Mouse (Mus musculus): ENCODE measurements around the gene Gstp1. TPM values are rescaled to one million over a fixed set of nuclear protein-coding genes. Genes with fewer than 3 reads are reported as not detected.

The Gstp1 gene
- polyA plus RNA-seq (2015; fragmentation: Nextera tagmentation; extraction: Ambion mirVana): 441 and 464 TPM in 2 replicates

- 0% methylated on average over 26 of the region's 26 CpGs for WGBS
- H3K4me3 ChIP-seq (replicated peaks; ENCODE audit: low read depth, low read length): peak within 1 kb of the TSS; percentile 47
- TF ChIP-seq CTCF (IDR thresholded peaks at IDR 0.05; ENCODE audit: low read depth): peak; percentile 54
Measured at GRCm38 (mm10) chr19:4037788-4038232, at the start of gene Gstp1. Gene Gstp1, minus strand, starts transcription at chr19:4037985.

GRCm38 (mm10) chr19:4087090-4087489 is 49.3 kb upstream of the Gstp1 start:
- Histone ChIP-seq H3K36me3 (ENCODE audit: insufficient read depth, low read length) (no peaks in the 10 kb centered on the region), H3K4me1 (replicated peaks; ENCODE audit: insufficient read depth, low read length) (no peaks in the 10 kb centered on the region), H3K4me3 (replicated peaks; ENCODE audit: low read depth, low read length) (no peak overlapping the region), H3K9ac (ENCODE audit: low read depth, low read length) (no peak overlapping the region), H3K27me3 (ENCODE audit: insufficient read depth, low read length) (no peaks in the 10 kb centered on the region), H3K27ac (no peak overlapping the region), H3K9me3 (replicated peaks; ENCODE audit: low read length) (no peaks in the 10 kb centered on the region), H3K4me2 (ENCODE audit: low read length) (no peak overlapping the region)
- ATAC-seq (replicated peaks; ENCODE audit: low FRiP score, low read depth) (no peak), DNase-seq (ENCODE audit: low spot score) (no peak)
- no peak for TF ChIP-seq CTCF (IDR thresholded peaks at IDR 0.05; ENCODE audit: low read depth)
- WGBS: 82% methylated on average over 5 of the region's 5 CpGs

More at GRCm38 (mm10) chr19:4037788-4038232, at the start of gene Gstp1:
- Histone ChIP-seq H3K9me3 (replicated peaks; ENCODE audit: low read length) (no peaks in the 10 kb centered on the region), H3K4me1 (replicated peaks; ENCODE audit: insufficient read depth, low read length) (0 out of 2 replicates have a peak, but pooled peaks cover 4% of the 10 kb centered on the region), H3K4me2 (ENCODE audit: low read length) (peak within 1 kb of the TSS; percentile 63), H3K36me3 (ENCODE audit: insufficient read depth, low read length) (no peaks in the 10 kb centered on the region), H3K27ac (peak within 1 kb of the TSS; percentile 62), H3K27me3 (ENCODE audit: insufficient read depth, low read length) (no peaks in the 10 kb centered on the region), H3K9ac (ENCODE audit: low read depth, low read length) (peak within 1 kb of the TSS; percentile 70)
- peak; percentile 58; the same call in 1 of the 2 replicates for ATAC-seq (replicated peaks; ENCODE audit: low FRiP score, low read depth)
- DNase-seq (ENCODE audit: low spot score): peak; percentile 90

- H3K4me3 ChIP-seq (replicated peaks; ENCODE audit: low read depth, low read length): no peak overlapping the region
- no peaks in the 10 kb centered on the region for H3K36me3 ChIP-seq (ENCODE audit: insufficient read depth, low read length)
- no peak for DNase-seq (ENCODE audit: low spot score)
- no peak overlapping the region for H3K27ac ChIP-seq
- ATAC-seq (replicated peaks; ENCODE audit: low FRiP score, low read depth): no peak
- no peaks in the 10 kb centered on the region for H3K27me3 ChIP-seq (ENCODE audit: insufficient read depth, low read length)
- H3K4me1 ChIP-seq (replicated peaks; ENCODE audit: insufficient read depth, low read length): no peaks in the 10 kb centered on the region
- H3K4me2 ChIP-seq (ENCODE audit: low read length): no peak overlapping the region
- TF ChIP-seq CTCF (IDR thresholded peaks at IDR 0.05; ENCODE audit: low read depth): no peak
- WGBS: 91% methylated on average over 15 of the region's 15 CpGs
- H3K9ac ChIP-seq (ENCODE audit: low read depth, low read length): no peak overlapping the region
- H3K9me3 ChIP-seq (replicated peaks; ENCODE audit: low read length): no peaks in the 10 kb centered on the region
Measured at GRCm38 (mm10) chr19:4086156-4086555, 48.4 kb upstream of the Gstp1 start.

GRCm38 (mm10) chr19:4084984-4085383 is 47.2 kb upstream of the Gstp1 start:
- Histone ChIP-seq H3K4me3 (replicated peaks; ENCODE audit: low read depth, low read length) (no peak overlapping the region), H3K4me1 (replicated peaks; ENCODE audit: insufficient read depth, low read length) (no peaks in the 10 kb centered on the region), H3K9ac (ENCODE audit: low read depth, low read length) (no peak overlapping the region), H3K27ac (no peak overlapping the region), H3K9me3 (replicated peaks; ENCODE audit: low read length) (no peaks in the 10 kb centered on the region), H3K27me3 (ENCODE audit: insufficient read depth, low read length) (no peaks in the 10 kb centered on the region), H3K4me2 (ENCODE audit: low read length) (no peak overlapping the region), H3K36me3 (ENCODE audit: insufficient read depth, low read length) (no peaks in the 10 kb centered on the region)
- peak; percentile 72 for TF ChIP-seq CTCF (IDR thresholded peaks at IDR 0.05; ENCODE audit: low read depth)
- ATAC-seq (replicated peaks; ENCODE audit: low FRiP score, low read depth) (peak; percentile 26; the same call in 1 of the 2 replicates), DNase-seq (ENCODE audit: low spot score) (peak; percentile 63)
- WGBS: 75% methylated on average over 1 of the region's 1 CpGs

- Histone ChIP-seq H3K4me1 (replicated peaks; ENCODE audit: insufficient read depth, low read length) (no peaks in the 10 kb centered on the region), H3K4me2 (ENCODE audit: low read length) (no peak overlapping the region), H3K4me3 (replicated peaks; ENCODE audit: low read depth, low read length) (no peak overlapping the region), H3K9me3 (replicated peaks; ENCODE audit: low read length) (no peaks in the 10 kb centered on the region), H3K27me3 (ENCODE audit: insufficient read depth, low read length) (no peaks in the 10 kb centered on the region), H3K36me3 (ENCODE audit: insufficient read depth, low read length) (no peaks in the 10 kb centered on the region), H3K27ac (no peak overlapping the region), H3K9ac (ENCODE audit: low read depth, low read length) (no peak overlapping the region)
- ATAC-seq (replicated peaks; ENCODE audit: low FRiP score, low read depth) (no peak), DNase-seq (ENCODE audit: low spot score) (no peak)
- WGBS: 29% methylated on average over 8 of the region's 8 CpGs
- peak; percentile 31; the same call in 1 of the 2 replicates for TF ChIP-seq CTCF (IDR thresholded peaks at IDR 0.05; ENCODE audit: low read depth)
Measured at GRCm38 (mm10) chr19:4083826-4084225, 46.0 kb upstream of the Gstp1 start.

DNA sequence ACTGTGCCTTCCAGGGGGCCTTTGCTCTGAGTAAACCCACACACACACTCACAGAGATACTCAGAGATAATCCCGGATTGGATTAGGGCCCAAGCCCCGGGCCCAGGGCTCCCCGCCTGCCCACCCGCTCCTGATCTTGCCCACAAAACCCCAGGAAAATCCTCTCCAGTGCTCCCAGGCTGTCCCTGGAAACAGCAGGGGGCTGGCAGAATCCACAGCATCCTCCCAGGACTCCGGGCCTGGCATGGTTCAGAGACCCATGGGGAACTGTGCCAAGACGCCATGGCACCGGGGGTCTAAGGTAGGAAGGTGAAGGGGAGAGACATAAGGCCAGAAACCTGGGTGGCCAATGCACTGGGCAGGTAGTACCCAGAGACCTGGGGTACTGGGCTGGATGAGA is 45.5 kb upstream of the Gstp1 start:
- WGBS: 88% methylated on average over 7 of the region's 7 CpGs
- Histone ChIP-seq H3K27me3 (ENCODE audit: insufficient read depth, low read length) (no peaks in the 10 kb centered on the region), H3K4me1 (replicated peaks; ENCODE audit: insufficient read depth, low read length) (no peaks in the 10 kb centered on the region), H3K9ac (ENCODE audit: low read depth, low read length) (no peak overlapping the region), H3K4me3 (replicated peaks; ENCODE audit: low read depth, low read length) (no peak overlapping the region), H3K9me3 (replicated peaks; ENCODE audit: low read length) (no peaks in the 10 kb centered on the region), H3K4me2 (ENCODE audit: low read length) (no peak overlapping the region), H3K27ac (no peak overlapping the region), H3K36me3 (ENCODE audit: insufficient read depth, low read length) (no peaks in the 10 kb centered on the region)
- TF ChIP-seq CTCF (IDR thresholded peaks at IDR 0.05; ENCODE audit: low read depth): no peak
- ATAC-seq (replicated peaks; ENCODE audit: low FRiP score, low read depth) (no peak), DNase-seq (ENCODE audit: low spot score) (no peak)

Data from kidney, postnatal 0 days (tissue).